Mouse (Mus musculus) 3T3-L1 (cell line): Measurements from ENCODE around the gene Zfr.
A peak's percentile ranks its signal among the peaks of the same experiment; 100 is the strongest.
"Not testable (repeated sequence)": the region's sequence is repeated elsewhere in the genome, so short reads cannot be mapped to it uniquely, and the experiment has no call there.

Experiments used
- DNase-seq: peaks from one replicate; pipeline ENCODE4 v3.0.0-alpha.2; 2015; ENCODE audit warnings: low read depth, low spot score

Gene Zfr

GRCm38 (mm10) chr15:12104827-12105226 is 12.8 kb upstream of the Zfr start:
- DNase-seq: no peak

DNA sequence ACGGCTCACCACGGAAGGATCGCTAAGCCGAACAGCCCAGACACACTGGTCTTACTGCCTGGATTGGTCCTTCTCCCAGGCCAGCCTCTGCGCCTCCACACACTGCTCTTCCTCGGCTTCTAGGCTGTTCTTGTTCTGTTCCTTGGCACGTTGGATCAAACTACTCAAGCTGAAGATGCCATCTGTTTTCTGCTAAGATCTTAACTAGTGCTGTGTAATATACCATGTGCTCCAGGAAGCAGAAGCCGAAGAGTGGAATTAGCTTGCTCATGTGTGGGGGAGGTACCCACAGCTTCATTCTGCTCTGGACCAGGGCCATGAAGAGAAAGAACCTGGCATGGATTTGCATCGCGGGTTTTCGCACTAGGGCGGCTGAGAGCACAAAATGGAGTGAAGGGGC is 11.2 kb upstream of the Zfr start:
- DNase-seq: no peak

DNA sequence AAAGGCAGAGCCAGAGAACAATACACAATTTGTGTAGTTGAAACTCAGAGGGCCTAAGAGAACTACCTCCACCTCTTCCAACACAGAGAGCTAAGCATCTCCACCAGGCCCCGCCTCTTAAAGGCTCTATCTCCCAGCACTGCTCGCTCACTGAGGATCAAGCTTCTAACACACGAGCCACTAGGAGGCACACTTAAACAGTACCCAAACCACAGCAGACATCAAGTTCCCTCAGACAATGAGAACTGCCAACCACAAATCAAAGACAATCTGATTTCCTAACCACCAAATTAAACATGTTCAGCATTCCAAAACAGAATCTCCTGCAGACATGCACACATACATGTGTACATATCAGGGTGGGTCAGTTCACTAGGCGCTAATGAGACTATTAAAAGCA is 9.4 kb upstream of the Zfr start:
- DNase-seq: no peak

DNA sequence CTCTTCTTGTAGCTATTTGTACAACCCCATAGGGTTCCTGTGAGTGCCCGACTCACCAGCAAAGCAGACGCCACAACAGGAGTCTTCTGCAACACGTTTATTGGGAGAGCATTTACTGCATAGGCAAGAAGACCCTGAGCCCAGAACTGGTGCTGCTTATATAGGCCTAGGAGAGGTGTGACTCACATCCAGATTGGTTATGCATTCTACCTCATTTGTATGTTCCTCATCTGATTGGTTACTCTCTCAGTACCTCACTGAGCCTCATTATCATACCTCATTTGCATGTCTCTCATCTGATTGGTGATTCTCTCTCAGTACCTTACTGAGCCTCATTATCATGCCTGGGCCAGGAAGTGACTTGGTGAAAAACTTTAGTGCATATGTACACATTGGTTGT is 8.7 kb upstream of the Zfr start:
- DNase-seq: not testable (repeated sequence)

DNA sequence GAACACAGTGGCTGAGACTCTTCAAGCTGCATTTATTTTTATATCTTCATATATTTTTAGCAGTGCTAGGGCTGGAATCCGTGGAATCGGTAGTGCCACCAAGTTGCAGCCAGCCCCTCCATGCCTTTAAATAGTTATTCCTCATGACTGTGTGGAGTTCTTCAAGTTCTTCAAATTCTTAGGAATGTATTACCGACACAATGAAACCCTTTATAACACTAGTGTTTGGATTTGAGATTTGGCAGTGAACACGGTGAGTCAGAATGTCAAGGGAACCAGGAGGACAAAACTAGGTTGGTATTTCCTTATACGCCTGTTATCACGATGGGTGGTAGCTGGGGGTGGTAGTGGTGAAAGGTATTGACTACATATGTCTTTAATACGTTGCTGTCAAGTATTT is 6.4 kb upstream of the Zfr start:
- DNase-seq: peak; percentile 99

DNA sequence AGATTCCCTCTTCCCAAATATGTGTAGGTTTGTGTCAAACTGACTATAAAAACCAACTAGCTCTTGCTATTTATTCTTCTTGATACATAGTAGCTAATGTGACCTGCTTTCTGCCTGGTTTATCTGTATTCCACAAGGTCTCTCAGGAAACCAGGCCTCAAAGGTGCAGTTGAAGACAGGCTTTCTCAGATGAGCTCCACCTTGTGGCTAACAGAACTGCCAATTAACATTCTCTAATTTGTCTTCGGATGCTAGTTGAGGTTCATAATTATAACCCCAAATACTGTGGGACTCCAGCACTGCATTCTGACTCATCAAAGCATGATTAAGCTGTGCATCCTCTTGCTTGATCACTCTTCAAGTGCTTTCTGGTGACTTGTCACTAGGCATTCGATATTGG is 4.2 kb upstream of the Zfr start:
- DNase-seq: peak; percentile 44

GRCm38 (mm10) chr15:12114546-12114945 is 3.1 kb upstream of the Zfr start:
- no peak for DNase-seq

- DNase-seq: no peak
Measured at GRCm38 (mm10) chr15:12115722-12116230, 1.9 kb upstream of the Zfr start.

- no peak for DNase-seq
Measured at GRCm38 (mm10) chr15:12118093-12118431, 431 bp downstream of the Zfr start.

DNA sequence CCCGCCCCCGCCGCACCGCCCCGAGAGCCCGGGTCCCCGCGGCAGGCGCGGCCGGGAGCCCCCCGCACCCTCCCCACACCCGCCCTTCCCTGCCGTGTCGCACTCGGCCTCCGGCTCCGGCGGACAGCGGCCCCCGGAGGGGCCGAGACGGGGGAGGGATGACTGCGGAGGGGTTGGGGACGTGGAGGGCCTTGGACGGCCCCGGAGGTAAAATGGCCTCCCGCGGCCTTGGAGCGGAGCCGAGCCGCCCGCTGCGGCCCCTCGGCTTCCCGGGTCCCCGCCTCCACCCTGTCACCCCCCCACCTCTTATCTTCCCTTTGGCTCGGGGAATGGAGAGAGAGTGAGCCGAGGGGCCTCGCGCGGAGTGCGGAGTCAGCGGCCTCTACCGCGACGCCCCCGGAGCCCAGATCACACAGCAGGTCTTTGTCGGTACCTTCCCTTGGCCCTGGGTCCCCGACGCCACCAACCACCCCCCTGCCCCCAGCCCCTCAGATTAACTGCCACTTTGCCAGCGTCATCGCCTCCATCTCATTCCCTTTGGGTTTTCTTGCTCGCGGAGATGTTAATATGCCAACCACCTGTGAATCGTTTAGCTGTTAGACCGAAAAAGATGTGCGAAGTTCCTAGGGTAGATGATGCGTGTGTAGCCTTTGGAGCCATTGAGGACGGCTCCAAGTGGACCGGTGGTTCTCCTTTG is 949 bp downstream of the Zfr start:
- DNase-seq: peak; percentile 38

DNA sequence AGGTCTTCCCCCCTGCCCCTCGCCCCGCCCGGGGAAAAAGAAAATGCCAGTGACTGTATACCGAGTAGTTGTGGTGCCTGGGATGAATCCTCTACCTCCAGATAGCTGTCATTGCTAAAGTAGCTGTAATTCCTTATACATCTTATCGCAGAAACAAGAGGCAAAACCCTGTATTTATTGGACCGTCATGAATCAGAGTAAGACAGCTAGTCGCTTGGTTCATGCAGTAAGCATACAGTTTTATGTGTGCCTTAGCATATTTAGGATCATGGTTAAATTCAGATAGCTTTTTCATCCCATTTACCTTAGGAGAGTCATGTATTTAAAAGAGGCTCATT is 1.5 kb downstream of the Zfr start:
- DNase-seq: peak; percentile 51

- DNase-seq: no peak
Measured at GRCm38 (mm10) chr15:12124913-12125312, 7.3 kb downstream of the Zfr start.

DNA sequence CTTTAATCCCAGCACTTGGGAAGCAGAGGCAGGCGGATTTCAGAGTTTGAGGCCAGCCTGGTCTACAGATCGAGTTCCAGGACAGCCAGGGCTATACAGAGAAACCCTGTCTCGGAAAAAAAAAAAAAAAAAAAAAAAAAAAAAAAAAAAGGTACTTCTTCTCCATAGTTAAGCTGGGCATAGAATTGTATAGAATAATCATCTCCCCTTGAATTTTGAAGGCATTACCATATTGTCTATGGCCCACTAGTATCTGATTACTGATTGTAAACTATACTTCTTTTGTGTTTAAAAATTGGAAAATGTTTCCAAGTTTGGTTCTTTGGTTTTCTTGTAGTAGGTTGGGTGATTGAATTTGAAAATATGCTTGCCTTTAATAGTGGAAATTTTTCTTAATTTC is 13.2 kb downstream of the Zfr start:
- not testable (repeated sequence) for DNase-seq

- DNase-seq: peak; percentile 81
Measured at GRCm38 (mm10) chr15:12134546-12134945, 16.9 kb downstream of the Zfr start.

GRCm38 (mm10) chr15:12135368-12135767 is 17.7 kb downstream of the Zfr start:
- DNase-seq: no peak

DNA sequence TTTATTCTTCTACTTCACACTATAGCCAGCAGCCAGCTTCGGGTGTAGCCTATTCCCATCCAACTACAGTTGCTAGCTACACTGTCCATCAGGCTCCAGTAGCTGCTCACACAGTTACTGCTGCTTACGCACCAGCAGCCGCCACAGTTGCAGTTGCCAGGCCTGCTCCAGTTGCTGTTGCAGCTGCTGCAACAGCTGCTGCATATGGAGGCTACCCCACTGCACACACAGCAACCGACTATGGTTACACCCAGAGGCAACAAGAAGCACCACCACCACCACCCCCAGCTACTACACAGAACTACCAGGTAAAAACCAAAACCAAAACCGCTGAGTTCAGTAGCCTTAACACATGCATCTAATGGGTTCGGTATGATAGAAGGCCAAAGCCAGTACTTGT is 18.7 kb downstream of the Zfr start:
- DNase-seq: no peak

DNA sequence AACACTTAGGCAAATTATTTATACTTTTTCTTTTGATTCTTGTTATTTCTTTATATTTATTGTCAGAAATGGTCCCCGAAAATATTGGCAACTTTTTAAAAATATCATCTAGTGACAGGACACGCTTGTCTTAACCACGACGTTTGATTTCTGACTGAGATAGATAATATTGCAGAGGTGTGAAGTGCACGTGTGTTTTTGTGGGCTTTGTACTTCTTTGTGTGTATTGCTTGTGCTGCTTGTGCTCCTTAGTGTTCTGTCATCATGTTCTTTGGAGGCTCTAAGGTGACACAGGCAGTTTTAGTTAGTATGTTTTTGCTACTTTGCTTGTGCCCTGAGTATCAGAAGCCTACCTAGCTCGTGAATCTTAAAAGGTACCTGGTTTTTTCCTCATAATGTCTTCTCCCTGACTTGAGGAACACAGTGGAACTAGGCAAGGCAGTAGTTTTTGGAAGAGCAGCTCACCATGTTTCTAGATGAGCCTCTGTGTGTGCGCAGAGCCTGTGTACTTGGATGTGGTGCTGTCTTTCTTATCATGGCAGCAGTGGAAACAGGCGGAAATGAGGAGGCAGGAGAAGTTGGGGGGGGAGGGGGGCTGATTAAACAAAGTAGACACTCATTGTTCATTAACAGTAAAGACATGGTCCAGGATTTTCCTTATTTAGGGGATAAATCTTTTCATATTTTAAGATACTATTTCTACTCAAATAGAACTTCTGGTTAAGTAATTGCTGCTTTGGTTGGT is 23.5 kb downstream of the Zfr start:
- DNase-seq: no peak

DNA sequence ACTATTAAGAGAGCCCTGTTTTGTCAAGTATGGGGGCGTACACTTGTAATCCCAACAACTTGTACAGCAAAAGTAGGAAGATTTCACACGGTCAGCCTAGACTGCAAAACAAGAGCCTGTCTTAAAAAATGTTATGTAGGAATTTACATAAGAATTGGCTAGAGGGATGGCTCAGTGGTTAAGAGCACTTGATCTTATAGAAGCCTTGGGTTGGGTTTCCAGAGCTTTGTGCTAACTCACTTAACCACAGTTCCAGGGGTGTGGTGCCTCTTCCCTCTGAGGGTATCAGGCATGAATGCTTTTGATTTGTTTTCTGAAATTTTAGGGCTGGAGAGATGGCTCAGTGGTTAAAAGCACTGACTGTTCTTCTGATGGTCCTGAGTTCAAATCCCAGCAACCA is 29.8 kb downstream of the Zfr start:
- DNase-seq: no peak

DNA sequence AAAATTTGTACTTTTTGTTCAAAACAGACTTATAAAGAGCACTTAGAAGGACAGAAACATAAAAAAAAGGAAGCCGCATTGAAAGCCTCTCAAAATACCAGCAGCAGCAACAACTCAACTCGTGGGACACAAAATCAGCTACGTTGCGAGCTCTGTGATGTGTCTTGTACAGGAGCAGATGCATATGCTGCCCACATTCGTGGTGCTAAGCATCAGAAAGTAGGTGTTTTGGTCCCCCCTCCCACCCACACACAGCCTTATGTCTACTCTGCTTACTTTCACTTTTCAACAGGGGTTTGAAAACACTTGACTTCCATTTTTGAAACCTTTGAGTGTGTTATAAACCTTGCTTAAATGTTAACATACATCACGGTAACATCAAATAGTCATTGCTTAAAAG is 31.9 kb downstream of the Zfr start:
- DNase-seq: no peak

DNA sequence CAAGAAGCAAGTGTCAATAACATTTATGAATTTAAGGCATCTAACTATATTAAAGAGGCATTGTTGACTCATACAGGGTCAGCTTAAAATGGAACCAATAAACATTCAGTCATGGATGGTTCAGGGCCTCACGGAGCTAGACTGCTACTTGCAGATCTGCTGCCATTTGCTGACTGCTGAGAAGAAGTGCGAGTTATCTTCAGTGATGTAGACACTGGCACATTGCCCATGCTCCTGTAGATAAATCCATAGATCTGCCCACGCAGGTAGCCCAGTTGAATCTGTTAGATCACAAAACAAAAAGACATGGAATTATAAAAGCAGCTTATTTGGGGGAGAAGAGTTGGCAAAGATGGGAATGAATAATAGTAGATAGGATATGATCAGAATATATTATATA is 36.1 kb downstream of the Zfr start:
- no peak for DNase-seq

DNA sequence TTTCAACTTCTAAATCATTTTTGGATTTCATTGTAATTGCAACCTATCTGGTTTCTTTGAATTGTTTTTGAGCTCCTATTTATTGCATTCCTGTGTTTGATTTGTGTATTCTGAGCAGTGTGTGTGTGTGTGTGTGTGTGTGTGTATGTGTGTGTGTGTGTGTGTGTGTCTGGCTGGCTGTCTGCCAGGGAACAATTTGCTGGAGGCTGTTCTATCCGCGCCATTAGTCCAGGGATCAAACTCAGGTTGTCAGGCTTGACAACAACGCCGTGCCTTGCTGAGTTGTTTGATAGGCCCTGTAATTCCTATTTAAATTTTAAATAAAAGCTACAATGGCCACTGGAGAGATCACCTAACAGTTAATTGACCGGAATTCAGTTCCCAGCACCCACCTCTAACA is 60.5 kb downstream of the Zfr start:
- DNase-seq: no peak

DNA sequence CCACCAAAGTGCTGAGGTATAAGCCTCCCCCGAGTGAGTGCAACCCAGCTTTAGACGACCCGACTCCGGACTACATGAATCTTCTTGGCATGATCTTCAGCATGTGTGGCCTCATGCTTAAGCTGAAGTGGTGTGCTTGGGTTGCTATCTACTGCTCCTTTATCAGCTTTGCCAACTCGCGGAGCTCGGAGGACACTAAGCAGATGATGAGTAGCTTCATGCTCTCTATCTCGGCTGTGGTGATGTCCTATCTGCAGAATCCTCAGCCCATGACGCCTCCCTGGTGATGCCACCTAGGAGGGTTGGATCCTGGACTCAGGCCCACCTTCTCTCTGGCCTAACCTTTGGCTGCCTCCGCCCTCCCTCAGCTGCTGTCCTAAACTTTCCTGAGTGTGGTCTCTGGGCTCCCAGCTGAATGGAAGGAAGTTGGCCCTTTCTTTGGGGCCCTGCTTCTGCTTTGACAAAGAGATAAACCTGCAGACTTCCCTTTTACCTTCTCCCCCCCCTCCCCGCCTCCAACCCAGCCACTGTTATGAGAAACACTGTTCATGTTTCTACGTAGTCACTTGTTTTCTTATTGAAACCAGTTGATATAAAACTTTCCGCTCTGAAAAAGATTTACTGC is 63.7 kb downstream of the Zfr start:
- not testable (repeated sequence) for DNase-seq
